Mouse (Mus musculus): ENCODE measurements at regions not wholly inside any gene's neighbourhood (a gene's known extent, or its start where the extent isn't known, plus 50 kb on each side); places are given as distances from the start of the nearest gene placed in this dataset.

DNA sequence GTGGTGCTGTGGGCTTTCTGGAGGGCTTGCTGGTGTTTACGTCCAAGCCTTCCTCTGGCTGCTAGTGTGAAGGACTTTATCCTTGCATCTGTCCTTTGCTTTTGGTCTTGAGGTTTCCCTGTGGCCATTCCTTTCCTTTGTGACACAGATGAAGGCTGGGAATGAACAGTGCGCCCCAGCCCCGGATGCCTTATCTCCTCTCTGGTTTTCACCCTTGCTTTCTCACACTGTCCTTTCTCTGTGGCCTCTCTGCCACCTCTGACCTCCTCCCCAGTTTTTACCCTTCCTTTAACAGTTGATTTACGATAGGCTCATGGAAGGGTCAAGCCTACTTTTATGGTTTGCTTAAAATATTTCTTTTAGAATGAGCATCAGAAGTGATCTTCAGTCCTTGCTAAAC lies 53.2 kb downstream of the Gas1 start:
- no peaks in the 10 kb centered on the region for H3K36me3 ChIP-seq (replicated peaks; ENCODE audit: control insufficient read depth, insufficient read depth)
- no peak overlapping the region for H3K27ac ChIP-seq
- H3K4me3 ChIP-seq (replicated peaks; ENCODE audit: low read length), result no peak overlapping the region
- 0 out of 2 replicates have a peak, but pooled peaks cover under 1% of the 10 kb centered on the region for H3K9me3 ChIP-seq (ENCODE audit: control insufficient read depth, low read length)
- DNase-seq (ENCODE audit: low spot score) (no peak), ATAC-seq (ENCODE audit: low FRiP score) (no peak)
- 0 out of 2 replicates have a peak, but pooled peaks cover 6% of the 10 kb centered on the region for H3K27me3 ChIP-seq (ENCODE audit: control insufficient read depth, insufficient read depth, low read length)
- no peak overlapping the region for H3K9ac ChIP-seq
- H3K4me2 ChIP-seq (replicated peaks), result no peak overlapping the region
- 31% methylated on average over 4 of the region's 4 CpGs for WGBS
- H3K4me1 ChIP-seq (replicated peaks; ENCODE audit: control insufficient read depth, insufficient read depth, low read length), result peaks cover 17% of the 10 kb centered on the region

GRCm38 (mm10) chr13:60123174-60123587 lies 54.0 kb downstream of the Gas1 start:
- H3K4me3 ChIP-seq (replicated peaks; ENCODE audit: low read length), result no peak overlapping the region
- peaks cover 17% of the 10 kb centered on the region for H3K4me1 ChIP-seq (replicated peaks; ENCODE audit: control insufficient read depth, insufficient read depth, low read length)
- 0 out of 2 replicates have a peak overlapping the region, but pooled peaks have one; percentile 7 for H3K4me2 ChIP-seq (replicated peaks)
- WGBS, result 50% methylated on average over 6 of the region's 6 CpGs
- H3K36me3 ChIP-seq (replicated peaks; ENCODE audit: control insufficient read depth, insufficient read depth), result no peaks in the 10 kb centered on the region
- no peak for DNase-seq (ENCODE audit: low spot score)
- ATAC-seq (ENCODE audit: low FRiP score), result no peak
- no peak overlapping the region for H3K27ac ChIP-seq
- H3K9ac ChIP-seq, result no peak overlapping the region
- H3K9me3 ChIP-seq (ENCODE audit: control insufficient read depth, low read length), result peaks cover 7% of the 10 kb centered on the region; the same call in 1 of the 2 replicates
- 0 out of 2 replicates have a peak, but pooled peaks cover 6% of the 10 kb centered on the region for H3K27me3 ChIP-seq (ENCODE audit: control insufficient read depth, insufficient read depth, low read length)

DNA sequence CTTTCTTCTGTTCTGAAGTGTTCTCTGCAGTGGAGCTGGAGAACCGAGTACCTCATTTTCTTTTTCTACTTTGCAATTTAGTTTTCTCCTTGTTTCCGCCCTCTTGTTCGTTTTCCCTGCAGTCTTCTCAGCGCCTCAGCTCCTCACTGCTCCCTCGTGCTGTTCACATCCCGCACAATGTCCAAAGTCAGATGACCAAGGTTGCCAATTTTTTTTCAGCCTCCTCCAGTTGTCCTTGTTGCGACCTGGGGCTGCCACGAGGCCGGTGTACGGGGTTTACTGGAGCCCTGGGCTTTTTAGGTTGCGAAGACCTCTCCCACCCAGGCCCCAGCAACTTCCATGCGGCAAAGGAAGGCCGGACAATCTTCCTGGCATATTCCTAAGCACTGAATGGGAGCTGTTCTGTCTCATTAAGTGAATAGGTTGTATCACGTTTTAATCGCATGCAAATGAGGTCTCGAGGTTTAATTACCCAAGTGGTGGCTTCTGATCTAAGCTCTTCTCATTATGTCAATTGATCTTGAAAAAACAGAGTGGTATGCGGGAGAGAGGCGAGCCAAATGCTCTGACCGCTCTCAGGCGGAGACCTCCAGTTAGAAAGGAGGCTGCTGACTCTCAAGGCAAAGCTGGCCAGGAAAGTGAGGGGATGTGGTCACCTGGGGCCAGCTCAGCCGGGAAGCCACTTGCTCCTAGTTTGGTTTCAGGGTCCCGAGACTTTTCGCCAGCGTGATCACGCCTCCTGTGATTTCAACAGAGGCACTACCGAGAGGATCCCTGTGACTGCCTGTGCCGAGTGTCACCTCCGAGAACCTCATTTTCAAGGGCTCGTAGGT lies 54.6 kb downstream of the Gas1 start:
- peaks cover 17% of the 10 kb centered on the region for H3K4me1 ChIP-seq (replicated peaks; ENCODE audit: control insufficient read depth, insufficient read depth, low read length)
- no peaks in the 10 kb centered on the region for H3K27me3 ChIP-seq (ENCODE audit: control insufficient read depth, insufficient read depth, low read length)
- H3K9me3 ChIP-seq (ENCODE audit: control insufficient read depth, low read length), result peaks cover 7% of the 10 kb centered on the region; the same call in 1 of the 2 replicates
- 42% methylated on average over 29 of the region's 29 CpGs for WGBS
- 0 out of 2 replicates have a peak overlapping the region, but pooled peaks have one; percentile 7 for H3K4me2 ChIP-seq (replicated peaks)
- H3K27ac ChIP-seq, result no peak overlapping the region
- no peak overlapping the region for H3K9ac ChIP-seq
- no peaks in the 10 kb centered on the region for H3K36me3 ChIP-seq (replicated peaks; ENCODE audit: control insufficient read depth, insufficient read depth)
- H3K4me3 ChIP-seq (replicated peaks; ENCODE audit: low read length), result no peak overlapping the region
- no peak for ATAC-seq (ENCODE audit: low FRiP score)
- peak; percentile 31 for DNase-seq (ENCODE audit: low spot score)

DNA sequence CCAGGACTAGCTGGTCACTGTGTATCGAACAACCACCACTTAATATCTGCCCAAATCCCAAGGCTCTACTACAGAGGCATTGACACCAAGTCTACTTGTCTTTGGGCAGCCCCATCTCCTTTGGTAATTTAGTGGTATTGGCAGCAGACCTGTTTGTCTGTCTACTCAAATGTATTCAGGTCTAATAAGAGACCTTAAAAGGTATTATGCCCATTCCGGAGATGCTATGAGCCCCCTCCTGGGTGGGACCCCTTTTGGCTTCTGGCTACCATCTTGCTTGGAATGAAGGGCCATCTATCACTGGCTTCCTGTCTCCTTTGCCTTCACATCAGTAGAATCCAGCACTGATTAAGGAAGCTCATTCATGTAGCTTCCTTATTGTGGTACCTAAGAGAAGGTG lies 65.7 kb downstream of the Gas1 start:
- Histone ChIP-seq H3K4me1 (replicated peaks; ENCODE audit: control insufficient read depth, insufficient read depth, low read length) (peaks cover 22% of the 10 kb centered on the region), H3K27ac (no peak overlapping the region; the same call in 1 of the 2 replicates), H3K9ac (no peak overlapping the region), H3K4me2 (replicated peaks) (no peak overlapping the region), H3K36me3 (replicated peaks; ENCODE audit: control insufficient read depth, insufficient read depth) (no peaks in the 10 kb centered on the region), H3K27me3 (ENCODE audit: control insufficient read depth, insufficient read depth, low read length) (no peaks in the 10 kb centered on the region), H3K9me3 (ENCODE audit: control insufficient read depth, low read length) (no peaks in the 10 kb centered on the region), H3K4me3 (replicated peaks; ENCODE audit: low read length) (no peak overlapping the region)
- WGBS, result 96% methylated on average over 2 of the region's 2 CpGs
- ATAC-seq (ENCODE audit: low FRiP score) (no peak), DNase-seq (ENCODE audit: low spot score) (no peak)

DNA sequence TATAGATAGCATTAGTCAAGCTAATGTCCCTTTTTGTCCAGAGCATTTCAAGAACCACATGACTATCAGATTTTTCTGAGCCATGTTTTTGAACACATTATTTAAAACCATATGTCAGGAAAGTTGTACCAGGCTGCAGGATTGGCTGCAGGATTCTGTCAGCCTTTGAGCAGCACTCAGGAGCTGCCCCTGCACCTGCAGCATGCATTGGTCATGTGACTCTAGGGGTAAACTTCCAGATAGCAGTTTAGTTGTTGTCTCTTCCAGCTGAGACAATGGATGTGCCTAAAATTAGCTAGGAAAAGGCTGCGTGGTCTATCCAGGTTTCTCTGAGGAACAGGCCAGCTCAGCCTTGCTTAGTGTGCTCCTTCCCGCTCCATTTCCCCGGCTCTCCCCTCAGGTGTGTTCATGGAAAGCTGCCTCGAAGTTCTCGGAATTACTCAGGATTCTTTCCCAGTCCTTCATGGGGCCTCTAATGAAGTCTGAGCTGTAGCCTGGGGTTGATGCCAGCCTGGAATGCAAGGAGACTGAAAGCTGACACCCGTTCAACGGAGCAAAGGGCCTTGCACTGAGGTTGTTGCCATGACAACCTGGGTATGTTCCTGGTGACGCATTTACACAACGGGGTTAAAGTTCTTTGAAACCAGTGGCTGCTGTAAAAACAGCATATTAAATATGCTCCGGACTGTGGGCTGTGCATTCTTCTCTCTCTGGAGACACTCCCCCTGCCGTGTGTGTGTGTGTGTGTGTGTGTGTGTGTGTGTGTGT lies 66.9 kb downstream of the Gas1 start:
- Histone ChIP-seq H3K9me3 (ENCODE audit: control insufficient read depth, low read length) (no peaks in the 10 kb centered on the region), H3K9ac (peak overlapping the region; percentile 20; the same call in 1 of the 2 replicates), H3K4me2 (replicated peaks) (peak overlapping the region; percentile 29), H3K4me3 (replicated peaks; ENCODE audit: low read length) (no peak overlapping the region), H3K27ac (peak overlapping the region; percentile 80), H3K36me3 (replicated peaks; ENCODE audit: control insufficient read depth, insufficient read depth) (no peaks in the 10 kb centered on the region), H3K27me3 (ENCODE audit: control insufficient read depth, insufficient read depth, low read length) (no peaks in the 10 kb centered on the region), H3K4me1 (replicated peaks; ENCODE audit: control insufficient read depth, insufficient read depth, low read length) (peaks cover 22% of the 10 kb centered on the region)
- WGBS, result 3% methylated on average over 11 of the region's 11 CpGs
- DNase-seq (ENCODE audit: low spot score) (peak; percentile 74), ATAC-seq (ENCODE audit: low FRiP score) (peak; percentile 89)

DNA sequence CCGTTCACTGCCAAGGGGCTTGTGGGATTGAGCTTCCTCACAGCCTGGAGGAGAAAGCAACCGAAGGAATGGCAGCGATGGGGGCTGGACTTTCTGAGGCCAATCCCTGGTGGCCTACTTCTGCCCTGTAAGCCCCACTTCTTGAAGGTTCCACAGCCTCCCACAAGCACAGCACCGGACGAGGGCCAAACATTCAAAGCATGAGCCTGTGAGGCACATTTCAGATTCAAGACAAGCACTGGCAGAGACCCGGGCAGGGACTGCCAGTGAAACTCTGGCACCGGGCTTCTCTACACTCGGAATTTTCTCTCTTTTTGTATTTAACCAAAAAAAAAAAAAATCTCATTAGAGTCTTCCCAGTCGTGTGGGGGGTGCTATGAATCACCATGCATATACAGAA lies 71.9 kb downstream of the Gas1 start:
- Histone ChIP-seq H3K4me2 (replicated peaks) (no peak overlapping the region), H3K27ac (no peak overlapping the region), H3K36me3 (replicated peaks; ENCODE audit: control insufficient read depth, insufficient read depth) (no peaks in the 10 kb centered on the region), H3K27me3 (ENCODE audit: control insufficient read depth, insufficient read depth, low read length) (no peaks in the 10 kb centered on the region), H3K4me3 (replicated peaks; ENCODE audit: low read length) (no peak overlapping the region), H3K9me3 (ENCODE audit: control insufficient read depth, low read length) (no peaks in the 10 kb centered on the region), H3K9ac (no peak overlapping the region), H3K4me1 (replicated peaks; ENCODE audit: control insufficient read depth, insufficient read depth, low read length) (peaks cover 8% of the 10 kb centered on the region)
- ATAC-seq (ENCODE audit: low FRiP score), result no peak
- DNase-seq (ENCODE audit: low spot score), result no peak
- 89% methylated on average over 9 of the region's 9 CpGs for WGBS

- Histone ChIP-seq H3K4me3 (replicated peaks; ENCODE audit: low read length) (no peak overlapping the region), H3K36me3 (replicated peaks; ENCODE audit: control insufficient read depth, insufficient read depth) (no peaks in the 10 kb centered on the region), H3K9ac (no peak overlapping the region), H3K4me1 (replicated peaks; ENCODE audit: control insufficient read depth, insufficient read depth, low read length) (no peaks in the 10 kb centered on the region), H3K4me2 (replicated peaks) (no peak overlapping the region), H3K27me3 (ENCODE audit: control insufficient read depth, insufficient read depth, low read length) (no peaks in the 10 kb centered on the region), H3K9me3 (ENCODE audit: control insufficient read depth, low read length) (no peaks in the 10 kb centered on the region), H3K27ac (no peak overlapping the region)
- ATAC-seq (ENCODE audit: low FRiP score) (no peak), DNase-seq (ENCODE audit: low spot score) (no peak)
- 84% methylated on average over 4 of the region's 4 CpGs for WGBS
Measured at GRCm38 (mm10) chr13:60101651-60102050, 75.5 kb downstream of the Gas1 start.

GRCm38 (mm10) chr13:60100130-60101112 lies 76.7 kb downstream of the Gas1 start:
- Histone ChIP-seq H3K27ac (no peak overlapping the region), H3K9ac (no peak overlapping the region), H3K9me3 (ENCODE audit: control insufficient read depth, low read length) (no peaks in the 10 kb centered on the region), H3K36me3 (replicated peaks; ENCODE audit: control insufficient read depth, insufficient read depth) (no peaks in the 10 kb centered on the region), H3K4me2 (replicated peaks) (no peak overlapping the region), H3K4me1 (replicated peaks; ENCODE audit: control insufficient read depth, insufficient read depth, low read length) (no peaks in the 10 kb centered on the region), H3K4me3 (replicated peaks; ENCODE audit: low read length) (no peak overlapping the region), H3K27me3 (ENCODE audit: control insufficient read depth, insufficient read depth, low read length) (no peaks in the 10 kb centered on the region)
- ATAC-seq (ENCODE audit: low FRiP score), result no peak; the same call in 1 of the 2 replicates
- WGBS, result 72% methylated on average over 12 of the region's 12 CpGs
- no peak for DNase-seq (ENCODE audit: low spot score)

Data from hindbrain, embryonic 14.5 days (tissue).